Mouse (Mus musculus): Measurements from ENCODE around the gene Vwa8. TPM values are rescaled to one million over a fixed set of nuclear protein-coding genes. Genes with fewer than 3 reads are reported as not detected.

Gene Vwa8
- polyA plus RNA-seq, 1 experiment from 2014 or later = 13.3 TPM

GRCm38 (mm10) chr14:79139918-79140825, 291.3 kb downstream of the Vwa8 start:
- 24% methylated on average over 19 of the region's 19 CpGs for WGBS
- Histone ChIP-seq H3K27me3 (replicated peaks; ENCODE audit: control insufficient read depth, insufficient read depth, low read length) (no peaks in the 10 kb centered on the region), H3K9me3 (ENCODE audit: control insufficient read depth, low read length) (no peaks in the 10 kb centered on the region), H3K27ac (ENCODE audit: low read depth) (0 out of 2 replicates have a peak overlapping the region, but pooled peaks have one; percentile 7), H3K4me3 (ENCODE audit: low read depth, low read length) (no peak overlapping the region), H3K36me3 (ENCODE audit: control insufficient read depth, insufficient read depth, low read length) (no peaks in the 10 kb centered on the region), H3K9ac (ENCODE audit: low read length) (no peak overlapping the region), H3K4me1 (replicated peaks; ENCODE audit: control insufficient read depth, insufficient read depth, low read length) (peaks cover 16% of the 10 kb centered on the region), H3K4me2 (ENCODE audit: low read length) (no peak overlapping the region)
- DNase-seq (ENCODE audit: low spot score) (no peak), ATAC-seq (replicated peaks; ENCODE audit: low FRiP score, low TSS enrichment, low read depth) (peak; percentile 57; the same call in 1 of the 2 replicates)

DNA sequence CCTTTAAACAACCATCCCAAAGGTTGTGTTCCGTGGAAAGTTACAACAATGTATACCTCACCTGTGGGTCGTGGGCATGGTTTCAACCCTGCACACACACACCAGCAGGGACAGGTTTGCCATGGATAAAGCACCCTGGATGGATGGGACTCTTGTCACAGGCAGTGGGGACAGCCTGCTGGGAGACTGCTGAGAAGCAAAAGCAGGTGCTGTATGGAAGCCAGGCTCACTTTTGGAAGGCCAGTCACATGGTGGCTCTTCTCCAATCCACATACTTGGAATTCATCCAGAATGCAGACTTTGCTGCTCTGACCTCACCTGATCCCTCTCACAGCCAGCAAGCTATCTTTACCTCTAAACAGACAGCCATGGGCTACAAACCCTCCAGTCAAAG, 292.0 kb downstream of the Vwa8 start:
- Histone ChIP-seq H3K27ac (ENCODE audit: low read depth) (no peak overlapping the region), H3K4me2 (ENCODE audit: low read length) (no peak overlapping the region), H3K4me1 (replicated peaks; ENCODE audit: control insufficient read depth, insufficient read depth, low read length) (peaks cover 16% of the 10 kb centered on the region), H3K9me3 (ENCODE audit: control insufficient read depth, low read length) (no peaks in the 10 kb centered on the region), H3K36me3 (ENCODE audit: control insufficient read depth, insufficient read depth, low read length) (no peaks in the 10 kb centered on the region), H3K4me3 (ENCODE audit: low read depth, low read length) (no peak overlapping the region), H3K27me3 (replicated peaks; ENCODE audit: control insufficient read depth, insufficient read depth, low read length) (no peaks in the 10 kb centered on the region), H3K9ac (ENCODE audit: low read length) (no peak overlapping the region)
- no peak for DNase-seq (ENCODE audit: low spot score)
- 57% methylated on average over 2 of the region's 2 CpGs for WGBS
- no peak for ATAC-seq (replicated peaks; ENCODE audit: low FRiP score, low TSS enrichment, low read depth)

DNA sequence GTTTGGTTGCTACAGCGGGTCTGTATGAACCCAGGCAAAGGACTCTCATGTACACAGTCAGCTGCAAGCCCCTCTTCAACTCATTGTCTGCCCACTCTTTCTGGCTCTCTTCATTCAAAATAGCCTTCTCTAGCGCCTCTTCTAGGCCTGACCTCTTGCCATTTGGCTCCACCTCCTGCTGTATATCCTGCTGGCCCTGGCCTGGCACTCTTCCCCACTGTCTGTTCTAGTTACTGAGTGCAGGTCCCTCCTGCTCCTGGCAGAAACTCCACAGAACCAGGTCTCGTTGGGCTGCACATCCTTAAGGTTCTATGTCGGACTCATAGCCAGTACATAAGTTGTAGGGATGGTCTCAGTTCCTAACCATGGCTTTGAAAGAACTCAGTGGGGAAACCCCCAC, 293.5 kb downstream of the Vwa8 start:
- peaks cover 16% of the 10 kb centered on the region for H3K4me1 ChIP-seq (replicated peaks; ENCODE audit: control insufficient read depth, insufficient read depth, low read length)
- ATAC-seq (replicated peaks; ENCODE audit: low FRiP score, low TSS enrichment, low read depth) (no peak), DNase-seq (ENCODE audit: low spot score) (no peak)
- H3K4me2 ChIP-seq (ENCODE audit: low read length) = no peak overlapping the region
- no peaks in the 10 kb centered on the region for H3K27me3 ChIP-seq (replicated peaks; ENCODE audit: control insufficient read depth, insufficient read depth, low read length)
- H3K9me3 ChIP-seq (ENCODE audit: control insufficient read depth, low read length) = no peaks in the 10 kb centered on the region
- no peak overlapping the region for H3K9ac ChIP-seq (ENCODE audit: low read length)
- no peak overlapping the region for H3K4me3 ChIP-seq (ENCODE audit: low read depth, low read length)
- no peak overlapping the region for H3K27ac ChIP-seq (ENCODE audit: low read depth)
- H3K36me3 ChIP-seq (ENCODE audit: control insufficient read depth, insufficient read depth, low read length) = no peaks in the 10 kb centered on the region
- WGBS = 87% methylated on average over 4 of the region's 4 CpGs

DNA sequence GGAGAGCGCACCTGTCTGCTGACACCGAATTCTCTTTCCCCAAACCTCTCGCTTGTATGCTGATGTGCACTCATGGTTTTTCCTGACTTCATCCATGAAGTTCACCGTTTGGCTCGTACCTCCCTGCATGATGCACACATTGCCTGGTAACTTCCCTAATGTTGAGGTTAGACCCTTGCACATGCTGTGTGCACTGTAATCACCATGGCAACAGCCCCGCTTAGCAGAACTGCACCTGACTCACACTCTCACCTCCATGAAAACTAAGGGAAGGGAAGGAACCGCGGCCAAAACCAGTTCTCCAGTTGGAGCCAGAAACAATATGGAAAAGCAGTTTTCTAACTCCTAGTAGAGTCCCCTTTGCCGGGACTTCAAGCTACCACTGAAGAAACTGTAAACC, 294.8 kb downstream of the Vwa8 start:
- no peak for DNase-seq (ENCODE audit: low spot score)

DNA sequence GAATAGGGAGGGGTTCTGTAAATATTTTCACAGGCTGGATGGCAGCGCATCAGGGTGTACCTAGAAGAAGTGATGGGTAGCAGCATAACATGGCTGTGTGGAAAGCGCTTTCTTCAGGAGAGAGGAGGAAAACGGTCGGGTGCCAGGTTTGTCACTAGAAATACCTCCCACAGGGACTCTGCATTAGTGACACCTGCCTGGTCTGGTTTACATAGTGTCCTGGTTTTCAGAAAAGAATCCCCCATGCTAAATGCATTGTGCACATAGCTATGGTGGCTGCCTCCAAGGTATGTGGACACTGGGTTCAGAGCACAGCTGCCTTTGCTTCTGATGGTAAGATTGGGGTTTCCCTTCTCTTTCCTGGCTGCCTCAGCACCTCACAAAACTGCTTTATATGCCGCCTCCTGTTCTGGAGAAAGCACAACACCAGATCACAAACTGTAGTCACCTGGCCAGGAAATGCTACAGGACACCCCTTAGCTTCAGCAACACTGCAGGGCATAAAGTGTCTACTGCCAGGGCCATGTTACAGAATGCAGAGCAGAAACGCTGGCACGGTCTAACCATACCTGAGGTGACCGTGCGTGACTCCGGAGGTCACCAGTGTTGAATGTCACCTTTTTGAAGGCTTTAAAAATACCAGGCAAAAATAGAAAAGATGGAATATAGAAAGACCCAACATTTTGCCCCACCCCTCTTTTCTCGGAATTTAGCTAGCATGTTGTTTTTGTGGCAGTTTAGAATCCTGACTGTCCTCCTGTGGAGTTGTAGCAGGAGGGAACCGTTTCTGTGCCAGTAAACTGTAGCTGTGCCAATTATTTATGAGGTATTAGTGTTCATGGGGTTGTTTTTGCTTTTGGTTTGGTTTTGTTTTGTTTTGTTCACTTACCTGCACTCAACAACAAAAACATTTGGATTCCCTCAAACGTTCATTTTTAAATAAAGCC, 295.7 kb downstream of the Vwa8 start:
- DNase-seq (ENCODE audit: low spot score) (no peak), ATAC-seq (replicated peaks; ENCODE audit: low FRiP score, low TSS enrichment, low read depth) (no peak)
- no peaks in the 10 kb centered on the region for H3K36me3 ChIP-seq (ENCODE audit: control insufficient read depth, insufficient read depth, low read length)
- H3K9ac ChIP-seq (ENCODE audit: low read length) = no peak overlapping the region
- no peaks in the 10 kb centered on the region for H3K27me3 ChIP-seq (replicated peaks; ENCODE audit: control insufficient read depth, insufficient read depth, low read length)
- H3K4me1 ChIP-seq (replicated peaks; ENCODE audit: control insufficient read depth, insufficient read depth, low read length) = peaks cover 15% of the 10 kb centered on the region
- H3K4me3 ChIP-seq (ENCODE audit: low read depth, low read length) = no peak overlapping the region
- H3K27ac ChIP-seq (ENCODE audit: low read depth) = no peak overlapping the region
- H3K9me3 ChIP-seq (ENCODE audit: control insufficient read depth, low read length) = no peaks in the 10 kb centered on the region
- WGBS = 84% methylated on average over 13 of the region's 13 CpGs
- H3K4me2 ChIP-seq (ENCODE audit: low read length) = no peak overlapping the region

More for the DNA sequence above, 294.8 kb downstream of the Vwa8 start:
- Histone ChIP-seq H3K27me3 (replicated peaks; ENCODE audit: control insufficient read depth, insufficient read depth, low read length) (no peaks in the 10 kb centered on the region), H3K9me3 (ENCODE audit: control insufficient read depth, low read length) (no peaks in the 10 kb centered on the region), H3K4me2 (ENCODE audit: low read length) (no peak overlapping the region), H3K4me3 (ENCODE audit: low read depth, low read length) (no peak overlapping the region), H3K27ac (ENCODE audit: low read depth) (no peak overlapping the region), H3K9ac (ENCODE audit: low read length) (no peak overlapping the region), H3K4me1 (replicated peaks; ENCODE audit: control insufficient read depth, insufficient read depth, low read length) (peaks cover 16% of the 10 kb centered on the region), H3K36me3 (ENCODE audit: control insufficient read depth, insufficient read depth, low read length) (no peaks in the 10 kb centered on the region)
- 91% methylated on average over 9 of the region's 9 CpGs for WGBS
- ATAC-seq (replicated peaks; ENCODE audit: low FRiP score, low TSS enrichment, low read depth) = no peak

GRCm38 (mm10) chr14:79151711-79152110, 302.9 kb downstream of the Vwa8 start:
- 80% methylated on average over 7 of the region's 7 CpGs for WGBS
- no peak for DNase-seq (ENCODE audit: low spot score)

GRCm38 (mm10) chr14:79153896-79154295, 305.0 kb downstream of the Vwa8 start:
- no peaks in the 10 kb centered on the region for H3K27me3 ChIP-seq (replicated peaks; ENCODE audit: control insufficient read depth, insufficient read depth, low read length)
- ATAC-seq (replicated peaks; ENCODE audit: low FRiP score, low TSS enrichment, low read depth) (no peak), DNase-seq (ENCODE audit: low spot score) (no peak)
- 77% methylated on average over 6 of the region's 6 CpGs for WGBS
- no peak overlapping the region for H3K4me2 ChIP-seq (ENCODE audit: low read length)
- no peaks in the 10 kb centered on the region for H3K9me3 ChIP-seq (ENCODE audit: control insufficient read depth, low read length)
- H3K9ac ChIP-seq (ENCODE audit: low read length) = no peak overlapping the region
- no peaks in the 10 kb centered on the region for H3K36me3 ChIP-seq (ENCODE audit: control insufficient read depth, insufficient read depth, low read length)
- H3K4me3 ChIP-seq (ENCODE audit: low read depth, low read length) = no peak overlapping the region
- H3K4me1 ChIP-seq (replicated peaks; ENCODE audit: control insufficient read depth, insufficient read depth, low read length) = peaks cover 10% of the 10 kb centered on the region; the same call in 1 of the 2 replicates
- H3K27ac ChIP-seq (ENCODE audit: low read depth) = no peak overlapping the region

More at GRCm38 (mm10) chr14:79151711-79152110, 302.9 kb downstream of the Vwa8 start:
- H3K4me1 ChIP-seq (replicated peaks; ENCODE audit: control insufficient read depth, insufficient read depth, low read length) = no peaks in the 10 kb centered on the region
- no peaks in the 10 kb centered on the region for H3K9me3 ChIP-seq (ENCODE audit: control insufficient read depth, low read length)
- H3K4me3 ChIP-seq (ENCODE audit: low read depth, low read length) = no peak overlapping the region
- no peaks in the 10 kb centered on the region for H3K27me3 ChIP-seq (replicated peaks; ENCODE audit: control insufficient read depth, insufficient read depth, low read length)
- no peak overlapping the region for H3K27ac ChIP-seq (ENCODE audit: low read depth)
- no peaks in the 10 kb centered on the region for H3K36me3 ChIP-seq (ENCODE audit: control insufficient read depth, insufficient read depth, low read length)
- ATAC-seq (replicated peaks; ENCODE audit: low FRiP score, low TSS enrichment, low read depth) = no peak
- H3K4me2 ChIP-seq (ENCODE audit: low read length) = no peak overlapping the region
- no peak overlapping the region for H3K9ac ChIP-seq (ENCODE audit: low read length)

GRCm38 (mm10) chr14:79154961-79155360, 306.1 kb downstream of the Vwa8 start:
- H3K27me3 ChIP-seq (replicated peaks; ENCODE audit: control insufficient read depth, insufficient read depth, low read length) = no peaks in the 10 kb centered on the region
- H3K9me3 ChIP-seq (ENCODE audit: control insufficient read depth, low read length) = no peaks in the 10 kb centered on the region
- no peaks in the 10 kb centered on the region for H3K36me3 ChIP-seq (ENCODE audit: control insufficient read depth, insufficient read depth, low read length)
- H3K4me2 ChIP-seq (ENCODE audit: low read length) = no peak overlapping the region
- H3K9ac ChIP-seq (ENCODE audit: low read length) = no peak overlapping the region
- DNase-seq (ENCODE audit: low spot score) (no peak), ATAC-seq (replicated peaks; ENCODE audit: low FRiP score, low TSS enrichment, low read depth) (no peak)
- H3K27ac ChIP-seq (ENCODE audit: low read depth) = no peak overlapping the region
- H3K4me1 ChIP-seq (replicated peaks; ENCODE audit: control insufficient read depth, insufficient read depth, low read length) = peaks cover 10% of the 10 kb centered on the region; the same call in 1 of the 2 replicates
- no peak overlapping the region for H3K4me3 ChIP-seq (ENCODE audit: low read depth, low read length)
- WGBS = 55% methylated on average over 11 of the region's 11 CpGs

Measured in intestine, embryonic 14.5 days (tissue).